Mouse (Mus musculus): ENCODE measurements around the gene Gm960. TPM values are rescaled to one million over a fixed set of nuclear protein-coding genes. Genes with fewer than 3 reads are reported as not detected.

Gm960 gene
- 2.7 and 4.9 TPM in 2 replicates for polyA plus RNA-seq (2014; fragmentation: Nextera tagmentation; extraction: Ambion mirVana)

DNA sequence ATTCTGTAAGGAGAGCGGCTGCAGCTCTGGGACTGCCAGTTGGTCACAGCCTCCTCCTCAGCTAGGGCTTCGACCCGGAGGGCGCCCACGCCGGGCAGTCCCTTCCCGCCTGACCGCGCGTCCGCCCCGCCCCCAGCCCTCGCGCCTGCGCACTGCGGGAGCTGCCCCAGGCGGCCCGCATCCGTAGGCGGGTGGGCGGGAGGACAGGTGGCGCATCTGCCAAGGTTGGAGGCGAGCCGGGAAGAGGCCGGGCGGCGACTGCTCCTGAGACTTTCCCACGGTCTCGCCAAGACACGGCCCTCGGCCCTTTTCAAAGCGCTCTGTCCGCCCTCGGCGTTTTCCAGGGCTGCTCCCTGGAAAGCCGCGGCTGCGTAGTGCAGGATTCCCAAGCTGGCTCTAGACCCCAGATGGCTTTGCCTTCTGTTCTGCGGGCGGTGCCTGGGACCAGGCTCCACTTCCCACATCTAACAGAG, at the start of gene Gm960:
Gm960 (minus strand) TSS at position 464 of the 473 bp plus-strand sequence.
- under 1% methylated on average over 31 of the region's 40 CpGs for WGBS
- H3K4me2 ChIP-seq (replicated peaks; ENCODE audit: low read depth, low read length), result peak within 1 kb of the TSS; percentile 84
- no peaks in the 10 kb centered on the region for H3K36me3 ChIP-seq (ENCODE audit: control insufficient read depth, insufficient read depth, low read length)
- peaks cover 16% of the 10 kb centered on the region for H3K27me3 ChIP-seq (ENCODE audit: control insufficient read depth, insufficient read depth, low read length)
- ATAC-seq (ENCODE audit: low FRiP score) (peak; percentile 80), DNase-seq (ENCODE audit: low spot score) (peak; percentile 86)
- H3K27ac ChIP-seq (ENCODE audit: low read depth, low read length), result peak within 1 kb of the TSS; percentile 25; the same call in 1 of the 2 replicates
- peak within 1 kb of the TSS; percentile 66 for H3K9ac ChIP-seq (ENCODE audit: low read depth, low read length)
- H3K4me3 ChIP-seq (ENCODE audit: low read depth, low read length), result peak within 1 kb of the TSS; percentile 49
- 0 out of 2 replicates have a peak, but pooled peaks cover 4% of the 10 kb centered on the region for H3K4me1 ChIP-seq (replicated peaks; ENCODE audit: control insufficient read depth, insufficient read depth, low read length)
- no peaks in the 10 kb centered on the region for H3K9me3 ChIP-seq (ENCODE audit: control insufficient read depth, low read length)

DNA sequence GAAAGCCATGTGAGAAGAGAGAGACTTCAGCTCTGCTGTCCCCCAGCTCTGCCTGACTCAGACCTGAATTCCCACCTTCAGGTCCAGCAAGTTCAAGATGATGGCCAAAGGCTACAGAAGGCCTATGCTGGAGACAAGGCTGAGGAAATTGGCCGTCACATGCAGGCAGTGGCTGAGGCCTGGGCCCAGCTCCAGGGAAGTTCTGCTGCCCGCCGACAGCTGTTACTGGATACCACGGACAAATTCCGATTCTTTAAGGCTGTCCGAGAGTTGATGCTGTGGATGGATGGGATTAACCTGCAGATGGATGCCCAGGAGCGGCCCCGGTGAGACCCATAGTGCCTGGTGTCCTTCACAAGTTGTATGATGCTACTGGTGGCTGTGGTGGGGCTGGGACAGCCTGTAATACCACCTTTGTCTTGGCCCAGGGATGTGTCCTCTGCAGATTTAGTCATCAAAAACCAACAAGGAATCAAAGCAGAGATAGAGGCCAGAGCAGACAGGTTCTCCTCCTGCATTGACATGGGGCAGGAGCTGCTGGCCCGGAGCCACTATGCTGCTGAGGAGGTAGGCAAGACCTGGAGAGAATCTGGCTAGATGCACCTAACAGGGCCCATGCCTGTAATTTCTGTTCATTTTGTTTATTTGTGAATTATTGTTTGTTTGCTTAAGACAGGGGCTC, 49.3 kb upstream of the Gm960 start:
- H3K36me3 ChIP-seq (ENCODE audit: control insufficient read depth, insufficient read depth, low read length), result peaks cover 8% of the 10 kb centered on the region
- no peak overlapping the region for H3K4me3 ChIP-seq (ENCODE audit: low read depth, low read length)
- WGBS, result 91% methylated on average over 9 of the region's 9 CpGs
- DNase-seq (ENCODE audit: low spot score) (no peak), ATAC-seq (ENCODE audit: low FRiP score) (no peak)
- no peaks in the 10 kb centered on the region for H3K4me1 ChIP-seq (replicated peaks; ENCODE audit: control insufficient read depth, insufficient read depth, low read length)
- H3K9me3 ChIP-seq (ENCODE audit: control insufficient read depth, low read length), result no peaks in the 10 kb centered on the region
- H3K27me3 ChIP-seq (ENCODE audit: control insufficient read depth, insufficient read depth, low read length), result no peaks in the 10 kb centered on the region
- H3K9ac ChIP-seq (ENCODE audit: low read depth, low read length), result no peak overlapping the region
- H3K4me2 ChIP-seq (replicated peaks; ENCODE audit: low read depth, low read length), result no peak overlapping the region
- H3K27ac ChIP-seq (ENCODE audit: low read depth, low read length), result no peak overlapping the region

DNA sequence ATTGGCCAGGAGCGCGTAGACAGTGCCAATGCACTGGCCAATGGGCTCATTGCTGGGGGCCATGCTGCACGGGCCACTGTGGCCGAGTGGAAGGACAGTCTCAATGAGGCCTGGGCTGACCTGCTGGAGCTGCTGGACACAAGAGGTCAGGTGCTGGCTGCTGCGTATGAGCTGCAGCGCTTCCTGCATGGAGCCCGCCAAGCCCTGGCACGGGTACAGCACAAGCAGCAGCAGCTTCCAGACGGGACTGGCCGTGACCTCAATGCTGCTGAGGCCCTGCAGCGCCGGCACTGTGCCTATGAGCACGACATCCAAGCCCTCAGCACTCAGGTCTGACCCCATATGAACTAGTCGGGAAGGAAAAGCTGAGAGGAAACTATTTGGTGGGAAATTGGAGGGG, 48.1 kb upstream of the Gm960 start:
- H3K27ac ChIP-seq (ENCODE audit: low read depth, low read length), result no peak overlapping the region
- H3K4me3 ChIP-seq (ENCODE audit: low read depth, low read length), result no peak overlapping the region
- WGBS, result 87% methylated on average over 14 of the region's 14 CpGs
- H3K27me3 ChIP-seq (ENCODE audit: control insufficient read depth, insufficient read depth, low read length), result no peaks in the 10 kb centered on the region
- no peaks in the 10 kb centered on the region for H3K9me3 ChIP-seq (ENCODE audit: control insufficient read depth, low read length)
- no peaks in the 10 kb centered on the region for H3K4me1 ChIP-seq (replicated peaks; ENCODE audit: control insufficient read depth, insufficient read depth, low read length)
- no peak for ATAC-seq (ENCODE audit: low FRiP score)
- H3K4me2 ChIP-seq (replicated peaks; ENCODE audit: low read depth, low read length), result no peak overlapping the region
- no peak for DNase-seq (ENCODE audit: low spot score)
- H3K36me3 ChIP-seq (ENCODE audit: control insufficient read depth, insufficient read depth, low read length), result peaks cover 8% of the 10 kb centered on the region
- no peak overlapping the region for H3K9ac ChIP-seq (ENCODE audit: low read depth, low read length)

DNA sequence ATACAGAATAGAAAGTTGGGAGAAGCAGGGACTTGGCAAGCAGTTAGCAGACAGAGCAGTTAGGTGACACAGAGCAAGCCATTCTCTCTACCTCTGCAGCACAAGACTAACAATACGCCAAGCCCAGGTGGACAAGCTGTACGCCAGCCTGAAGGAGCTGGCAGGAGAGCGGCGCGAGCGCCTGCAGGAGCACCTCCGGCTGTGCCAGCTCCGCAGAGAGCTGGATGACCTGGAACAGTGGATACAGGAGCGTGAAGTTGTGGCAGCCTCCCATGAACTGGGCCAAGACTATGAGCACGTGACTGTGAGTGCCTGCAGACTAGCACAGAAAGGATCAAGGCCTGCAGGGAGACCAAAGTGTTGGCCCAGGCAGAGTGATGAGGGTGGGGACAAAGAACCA, 47.2 kb upstream of the Gm960 start:
- no peak overlapping the region for H3K27ac ChIP-seq (ENCODE audit: low read depth, low read length)
- 90% methylated on average over 10 of the region's 10 CpGs for WGBS
- H3K36me3 ChIP-seq (ENCODE audit: control insufficient read depth, insufficient read depth, low read length), result peaks cover 8% of the 10 kb centered on the region

DNA sequence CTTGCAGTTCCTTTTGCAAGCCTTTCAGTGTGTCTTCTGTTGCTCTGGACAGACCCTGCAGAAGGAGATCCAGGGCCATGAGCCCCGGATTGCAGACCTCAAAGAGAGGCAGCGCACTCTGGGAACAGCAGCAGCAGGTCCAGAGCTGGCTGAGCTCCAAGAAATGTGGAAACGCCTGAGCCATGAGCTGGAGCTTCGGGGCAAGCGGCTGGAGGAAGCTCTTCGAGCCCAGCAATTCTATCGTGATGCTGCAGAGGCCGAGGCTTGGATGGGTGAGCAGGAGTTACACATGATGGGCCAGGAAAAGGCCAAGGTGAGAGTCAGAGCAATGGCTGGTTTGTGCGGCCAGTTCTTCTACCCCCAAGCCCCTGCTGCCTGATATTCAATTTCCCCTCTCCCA, 46.6 kb upstream of the Gm960 start:
- Histone ChIP-seq H3K9me3 (ENCODE audit: control insufficient read depth, low read length) (no peaks in the 10 kb centered on the region), H3K4me2 (replicated peaks; ENCODE audit: low read depth, low read length) (no peak overlapping the region), H3K27me3 (ENCODE audit: control insufficient read depth, insufficient read depth, low read length) (no peaks in the 10 kb centered on the region), H3K4me3 (ENCODE audit: low read depth, low read length) (no peak overlapping the region), H3K27ac (ENCODE audit: low read depth, low read length) (no peak overlapping the region; the same call in 1 of the 2 replicates), H3K9ac (ENCODE audit: low read depth, low read length) (no peak overlapping the region), H3K36me3 (ENCODE audit: control insufficient read depth, insufficient read depth, low read length) (peaks cover 8% of the 10 kb centered on the region), H3K4me1 (replicated peaks; ENCODE audit: control insufficient read depth, insufficient read depth, low read length) (no peaks in the 10 kb centered on the region)
- WGBS, result 87% methylated on average over 9 of the region's 9 CpGs
- ATAC-seq (ENCODE audit: low FRiP score) (no peak), DNase-seq (ENCODE audit: low spot score) (no peak)

More for the DNA sequence above, 47.2 kb upstream of the Gm960 start:
- Histone ChIP-seq H3K9me3 (ENCODE audit: control insufficient read depth, low read length) (no peaks in the 10 kb centered on the region), H3K9ac (ENCODE audit: low read depth, low read length) (no peak overlapping the region), H3K4me2 (replicated peaks; ENCODE audit: low read depth, low read length) (no peak overlapping the region), H3K4me1 (replicated peaks; ENCODE audit: control insufficient read depth, insufficient read depth, low read length) (no peaks in the 10 kb centered on the region), H3K27me3 (ENCODE audit: control insufficient read depth, insufficient read depth, low read length) (no peaks in the 10 kb centered on the region), H3K4me3 (ENCODE audit: low read depth, low read length) (no peak overlapping the region)
- ATAC-seq (ENCODE audit: low FRiP score), result no peak
- no peak for DNase-seq (ENCODE audit: low spot score)

DNA sequence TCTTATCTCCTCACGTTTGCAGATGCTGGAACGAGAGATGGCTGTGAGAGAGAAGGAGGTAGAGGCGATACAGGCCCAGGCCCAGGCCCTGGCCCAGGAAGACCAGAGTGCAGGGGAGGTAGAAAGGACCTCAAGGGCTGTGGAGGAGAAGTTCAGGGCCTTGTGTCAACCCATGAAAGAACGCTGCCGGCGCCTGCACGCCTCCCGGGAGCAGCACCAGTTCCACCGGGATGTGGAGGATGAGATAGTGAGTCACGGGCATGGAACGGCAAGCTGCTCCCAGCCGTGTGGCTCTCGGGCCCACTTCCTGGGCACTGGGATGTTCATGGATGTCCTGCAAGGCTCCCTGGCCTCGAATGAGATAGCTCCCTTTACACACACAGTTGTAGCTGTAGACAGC, 45.6 kb upstream of the Gm960 start:
- Histone ChIP-seq H3K4me1 (replicated peaks; ENCODE audit: control insufficient read depth, insufficient read depth, low read length) (no peaks in the 10 kb centered on the region), H3K9me3 (ENCODE audit: control insufficient read depth, low read length) (no peaks in the 10 kb centered on the region), H3K27me3 (ENCODE audit: control insufficient read depth, insufficient read depth, low read length) (no peaks in the 10 kb centered on the region), H3K9ac (ENCODE audit: low read depth, low read length) (no peak overlapping the region), H3K4me2 (replicated peaks; ENCODE audit: low read depth, low read length) (no peak overlapping the region), H3K27ac (ENCODE audit: low read depth, low read length) (no peak overlapping the region), H3K4me3 (ENCODE audit: low read depth, low read length) (no peak overlapping the region), H3K36me3 (ENCODE audit: control insufficient read depth, insufficient read depth, low read length) (peaks cover 8% of the 10 kb centered on the region)
- 86% methylated on average over 14 of the region's 14 CpGs for WGBS
- no peak for DNase-seq (ENCODE audit: low spot score)
- ATAC-seq (ENCODE audit: low FRiP score), result no peak

DNA sequence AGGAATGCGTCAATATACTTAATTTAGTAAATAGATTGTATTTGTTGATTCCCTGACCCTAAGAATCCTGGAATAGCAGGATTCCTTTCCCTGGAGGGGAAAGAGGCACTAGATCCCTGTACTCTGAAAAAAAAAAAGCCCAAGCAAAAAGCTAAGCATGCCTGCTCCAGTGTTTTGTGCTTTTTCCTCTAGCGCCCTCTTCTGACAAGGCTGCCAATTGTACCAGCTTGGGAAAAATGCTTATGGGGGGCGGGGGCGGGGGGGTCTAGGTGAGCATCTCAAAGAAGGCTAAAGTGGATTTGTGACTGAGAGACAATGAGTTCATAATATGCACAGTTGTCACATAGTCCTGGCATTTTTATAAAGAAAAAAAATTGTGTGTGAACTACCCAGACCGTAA, 45.1 kb upstream of the Gm960 start:
- ATAC-seq (ENCODE audit: low FRiP score) (no peak), DNase-seq (ENCODE audit: low spot score) (peak; percentile 70)
- Histone ChIP-seq H3K27ac (ENCODE audit: low read depth, low read length) (no peak overlapping the region), H3K9ac (ENCODE audit: low read depth, low read length) (no peak overlapping the region), H3K36me3 (ENCODE audit: control insufficient read depth, insufficient read depth, low read length) (peaks cover 8% of the 10 kb centered on the region), H3K4me1 (replicated peaks; ENCODE audit: control insufficient read depth, insufficient read depth, low read length) (no peaks in the 10 kb centered on the region), H3K4me2 (replicated peaks; ENCODE audit: low read depth, low read length) (no peak overlapping the region), H3K4me3 (ENCODE audit: low read depth, low read length) (no peak overlapping the region), H3K27me3 (ENCODE audit: control insufficient read depth, insufficient read depth, low read length) (no peaks in the 10 kb centered on the region), H3K9me3 (ENCODE audit: control insufficient read depth, low read length) (no peaks in the 10 kb centered on the region)
- 41% methylated on average over 5 of the region's 5 CpGs for WGBS

DNA sequence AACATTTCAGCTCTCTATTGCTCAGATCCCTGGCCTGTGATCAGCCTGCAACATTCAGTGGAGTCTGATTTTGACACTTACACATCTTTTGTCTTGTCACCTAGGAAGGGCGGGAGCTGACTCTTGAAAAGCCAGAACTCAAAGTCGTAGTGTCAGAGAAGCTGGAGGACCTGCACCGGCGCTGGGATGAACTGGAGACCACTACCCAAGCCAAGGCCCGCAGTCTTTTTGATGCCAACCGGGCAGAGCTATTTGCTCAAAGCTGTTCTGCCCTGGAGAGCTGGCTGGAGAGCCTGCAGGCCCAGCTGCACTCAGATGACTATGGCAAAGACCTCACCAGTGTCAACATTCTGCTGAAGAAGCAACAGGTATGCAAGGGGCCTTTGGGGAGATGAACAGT, 43.8 kb upstream of the Gm960 start:
- ATAC-seq (ENCODE audit: low FRiP score), result no peak
- H3K36me3 ChIP-seq (ENCODE audit: control insufficient read depth, insufficient read depth, low read length), result peaks cover 14% of the 10 kb centered on the region

DNA sequence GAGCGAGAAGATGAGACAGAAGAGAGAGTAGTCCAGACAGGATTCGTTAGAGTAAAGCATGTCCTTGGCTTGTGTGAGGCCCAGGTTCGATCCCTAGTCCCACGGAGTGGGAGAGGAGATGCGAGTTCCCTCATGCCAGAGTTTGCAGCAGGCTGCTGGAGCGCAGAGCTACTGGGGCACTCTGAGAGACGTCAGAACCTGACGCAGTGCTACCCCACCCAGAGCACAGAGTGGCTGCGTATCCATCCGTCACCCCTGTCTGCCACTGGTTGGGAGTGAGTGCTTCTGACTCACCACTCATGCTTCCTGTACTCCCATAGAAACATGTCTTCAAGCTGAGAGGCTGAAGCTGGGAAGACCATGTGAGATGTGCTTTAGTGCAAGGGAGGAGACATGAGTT, 43.0 kb upstream of the Gm960 start:
- no peak overlapping the region for H3K4me3 ChIP-seq (ENCODE audit: low read depth, low read length)
- H3K9me3 ChIP-seq (ENCODE audit: control insufficient read depth, low read length), result no peaks in the 10 kb centered on the region
- 78% methylated on average over 10 of the region's 10 CpGs for WGBS
- H3K9ac ChIP-seq (ENCODE audit: low read depth, low read length), result no peak overlapping the region
- peaks cover 8% of the 10 kb centered on the region for H3K36me3 ChIP-seq (ENCODE audit: control insufficient read depth, insufficient read depth, low read length)
- H3K27ac ChIP-seq (ENCODE audit: low read depth, low read length), result no peak overlapping the region
- no peaks in the 10 kb centered on the region for H3K4me1 ChIP-seq (replicated peaks; ENCODE audit: control insufficient read depth, insufficient read depth, low read length)
- DNase-seq (ENCODE audit: low spot score) (no peak), ATAC-seq (ENCODE audit: low FRiP score) (no peak)
- H3K4me2 ChIP-seq (replicated peaks; ENCODE audit: low read depth, low read length), result no peak overlapping the region
- no peaks in the 10 kb centered on the region for H3K27me3 ChIP-seq (ENCODE audit: control insufficient read depth, insufficient read depth, low read length)

More for the DNA sequence above, 43.8 kb upstream of the Gm960 start:
- Histone ChIP-seq H3K9me3 (ENCODE audit: control insufficient read depth, low read length) (no peaks in the 10 kb centered on the region), H3K27ac (ENCODE audit: low read depth, low read length) (no peak overlapping the region), H3K27me3 (ENCODE audit: control insufficient read depth, insufficient read depth, low read length) (no peaks in the 10 kb centered on the region), H3K4me2 (replicated peaks; ENCODE audit: low read depth, low read length) (no peak overlapping the region), H3K9ac (ENCODE audit: low read depth, low read length) (no peak overlapping the region), H3K4me1 (replicated peaks; ENCODE audit: control insufficient read depth, insufficient read depth, low read length) (no peaks in the 10 kb centered on the region), H3K4me3 (ENCODE audit: low read depth, low read length) (no peak overlapping the region)
- no peak for DNase-seq (ENCODE audit: low spot score)
- WGBS, result 94% methylated on average over 6 of the region's 6 CpGs
